Mouse (Mus musculus): ENCODE measurements around the gene Itga3. TPM values are rescaled to one million over a fixed set of nuclear protein-coding genes. Genes with fewer than 3 reads are reported as not detected.

The Itga3 gene
- polyA plus RNA-seq, 1 experiment from 2014 or later: 26.1 TPM

DNA sequence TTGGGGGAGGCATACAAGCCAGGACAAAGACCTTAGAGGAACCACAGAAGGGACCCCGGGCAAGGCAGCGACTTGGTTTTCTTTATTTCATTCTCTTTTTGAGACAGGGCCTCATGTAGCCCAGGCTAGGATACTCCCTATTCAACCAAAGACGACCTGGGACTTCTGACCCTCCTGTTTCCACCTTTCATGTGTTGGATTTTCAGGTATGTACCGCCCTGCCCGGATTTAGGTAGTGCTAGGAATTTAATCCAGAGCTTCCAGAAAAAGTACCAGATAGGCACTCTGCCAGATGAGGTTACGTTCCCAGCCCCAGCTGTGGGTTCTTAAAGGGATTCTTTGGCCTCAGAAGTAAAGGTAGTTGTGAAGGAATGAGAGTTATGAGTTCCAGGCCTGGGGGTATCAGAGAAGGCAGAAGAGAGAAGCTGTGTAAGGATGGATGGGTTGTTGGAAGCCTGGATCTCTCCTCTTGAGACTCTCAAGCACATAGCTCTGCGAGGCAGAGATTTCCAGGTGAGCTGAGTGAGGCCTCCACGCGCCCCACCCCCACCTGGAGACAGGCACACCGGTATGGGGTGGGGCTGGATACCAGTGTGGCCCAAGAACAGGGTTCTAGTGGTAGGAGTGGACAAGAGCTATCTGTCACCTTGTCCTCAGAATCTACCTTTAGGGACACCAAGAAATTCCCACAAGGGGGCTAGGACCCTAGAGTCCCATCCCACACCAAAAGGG, 7.2 kb downstream of the Itga3 start:
- Histone ChIP-seq H3K9me3 (replicated peaks; ENCODE audit: low read length) (no peaks in the 10 kb centered on the region), H3K4me2 (ENCODE audit: low read length) (no peak overlapping the region), H3K36me3 (ENCODE audit: insufficient read depth, low read length) (0 out of 2 replicates have a peak, but pooled peaks cover 12% of the 10 kb centered on the region), H3K9ac (ENCODE audit: low read depth, low read length) (no peak overlapping the region), H3K27me3 (ENCODE audit: insufficient read depth, low read length) (no peaks in the 10 kb centered on the region), H3K27ac (no peak overlapping the region), H3K4me1 (replicated peaks; ENCODE audit: insufficient read depth, low read length) (peaks cover 28% of the 10 kb centered on the region), H3K4me3 (replicated peaks; ENCODE audit: low read depth, low read length) (no peak overlapping the region)
- no peak for TF ChIP-seq CTCF (IDR thresholded peaks at IDR 0.05; ENCODE audit: low read depth)
- DNase-seq (ENCODE audit: low spot score) (no peak), ATAC-seq (replicated peaks; ENCODE audit: low FRiP score, low read depth) (no peak)
- WGBS: 90% methylated on average over 10 of the region's 10 CpGs

DNA sequence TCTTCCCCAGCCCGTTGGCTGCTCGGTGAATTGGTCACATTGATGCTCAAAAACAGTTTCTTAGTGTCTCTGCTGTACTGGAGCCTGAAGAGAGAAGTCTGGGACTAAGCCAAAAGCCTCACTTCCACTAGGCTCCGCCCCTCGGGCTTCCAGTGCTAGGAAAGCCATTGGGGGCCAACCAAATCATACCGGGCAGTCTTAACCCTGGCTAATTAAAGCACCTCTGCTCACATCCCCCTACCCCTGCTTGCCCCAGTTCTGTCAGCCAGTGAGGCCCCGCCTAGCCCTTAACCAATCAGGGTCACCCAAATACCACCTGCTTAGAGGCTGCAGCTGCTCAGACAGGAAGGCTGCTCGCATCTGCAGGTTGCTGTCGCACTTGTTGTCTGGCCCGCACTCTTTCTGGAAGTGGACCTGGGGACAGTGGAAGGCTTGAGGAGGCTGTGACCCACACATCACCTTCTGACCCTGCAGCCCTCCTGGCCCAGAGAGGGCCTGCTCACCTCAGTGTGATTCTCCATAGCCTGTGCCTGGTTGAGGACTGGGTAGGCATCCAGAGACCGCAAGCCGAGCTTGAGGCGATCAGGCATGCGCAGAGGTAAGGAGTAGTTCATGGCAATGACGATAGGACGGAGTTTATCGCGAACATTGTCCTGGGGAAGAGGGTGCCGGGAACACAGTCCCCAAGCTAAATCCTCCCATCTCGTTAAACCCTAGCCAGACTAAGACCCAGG, 19.7 kb downstream of the Itga3 start:
- no peak for TF ChIP-seq CTCF (IDR thresholded peaks at IDR 0.05; ENCODE audit: low read depth)
- Histone ChIP-seq H3K36me3 (ENCODE audit: insufficient read depth, low read length) (peaks cover 45% of the 10 kb centered on the region), H3K4me3 (replicated peaks; ENCODE audit: low read depth, low read length) (no peak overlapping the region), H3K9ac (ENCODE audit: low read depth, low read length) (no peak overlapping the region), H3K4me1 (replicated peaks; ENCODE audit: insufficient read depth, low read length) (no peaks in the 10 kb centered on the region), H3K27ac (no peak overlapping the region), H3K4me2 (ENCODE audit: low read length) (no peak overlapping the region), H3K27me3 (ENCODE audit: insufficient read depth, low read length) (no peaks in the 10 kb centered on the region), H3K9me3 (replicated peaks; ENCODE audit: low read length) (no peaks in the 10 kb centered on the region)
- WGBS: 47% methylated on average over 19 of the region's 19 CpGs
- ATAC-seq (replicated peaks; ENCODE audit: low FRiP score, low read depth) (peak; percentile 43; the same call in 1 of the 2 replicates), DNase-seq (ENCODE audit: low spot score) (no peak)

DNA sequence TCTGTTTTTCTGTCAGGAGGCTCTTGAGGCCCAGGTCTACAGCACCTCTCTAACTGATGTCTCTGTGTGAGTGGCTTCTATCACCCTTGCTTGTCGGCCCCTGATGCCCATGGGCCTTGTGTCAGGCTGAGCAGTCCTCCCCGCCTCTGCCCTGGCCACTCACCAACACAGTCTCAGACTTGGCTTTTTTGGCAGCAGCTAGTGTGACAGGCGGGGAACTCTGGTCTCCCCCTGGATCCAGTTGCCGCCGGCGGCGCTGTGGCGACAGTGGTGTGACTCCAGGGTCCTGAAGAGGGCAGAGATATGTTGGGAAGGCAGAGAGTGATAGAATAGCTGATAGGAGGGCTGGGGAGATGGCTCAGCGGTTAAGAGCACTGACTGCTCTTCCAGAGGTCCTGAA, 23.5 kb downstream of the Itga3 start:
- H3K4me3 ChIP-seq (replicated peaks; ENCODE audit: low read depth, low read length): no peak overlapping the region
- H3K4me2 ChIP-seq (ENCODE audit: low read length): no peak overlapping the region
- H3K27ac ChIP-seq: no peak overlapping the region
- H3K9me3 ChIP-seq (replicated peaks; ENCODE audit: low read length): no peaks in the 10 kb centered on the region
- H3K36me3 ChIP-seq (ENCODE audit: insufficient read depth, low read length): peaks cover 44% of the 10 kb centered on the region
- TF ChIP-seq CTCF (IDR thresholded peaks at IDR 0.05; ENCODE audit: low read depth): no peak
- no peak for DNase-seq (ENCODE audit: low spot score)
- WGBS: 85% methylated on average over 9 of the region's 9 CpGs
- ATAC-seq (replicated peaks; ENCODE audit: low FRiP score, low read depth): no peak
- H3K9ac ChIP-seq (ENCODE audit: low read depth, low read length): no peak overlapping the region
- H3K4me1 ChIP-seq (replicated peaks; ENCODE audit: insufficient read depth, low read length): no peaks in the 10 kb centered on the region
- no peaks in the 10 kb centered on the region for H3K27me3 ChIP-seq (ENCODE audit: insufficient read depth, low read length)

DNA sequence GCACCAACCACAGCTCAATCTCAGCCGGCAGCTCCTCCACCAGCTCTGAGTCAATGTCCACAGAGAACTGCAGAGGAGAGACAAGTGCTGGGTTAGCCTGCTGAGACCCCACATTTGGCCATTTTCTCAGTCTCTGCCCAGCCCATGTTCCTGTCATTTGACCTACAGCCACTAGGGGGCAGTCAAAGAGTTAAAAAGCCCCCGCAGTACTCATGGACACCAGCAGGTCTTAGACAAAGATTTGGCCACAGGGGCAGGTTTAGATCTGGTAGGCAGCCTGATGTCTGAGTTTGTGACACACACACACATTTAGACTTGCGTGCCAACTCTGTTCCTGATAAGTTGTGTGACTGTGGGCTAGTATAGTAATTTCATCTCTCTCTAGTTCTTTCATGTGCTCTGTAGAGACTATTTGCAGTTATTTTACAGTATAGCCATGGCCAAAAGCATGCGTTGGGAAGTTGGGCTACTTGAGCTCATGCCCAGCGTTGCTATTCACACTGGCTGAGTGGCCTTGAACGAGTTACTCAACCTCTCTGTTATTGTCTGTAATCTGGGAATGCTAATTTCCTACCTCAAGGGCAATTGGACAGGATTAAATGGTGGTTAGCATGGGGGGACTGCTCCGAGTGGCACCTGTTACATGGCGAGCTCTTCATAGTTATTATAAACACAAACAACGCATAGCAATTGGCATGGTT, 29.5 kb downstream of the Itga3 start:
- H3K9ac ChIP-seq (ENCODE audit: low read depth, low read length): no peak overlapping the region
- peak; percentile 92 for DNase-seq (ENCODE audit: low spot score)

DNA sequence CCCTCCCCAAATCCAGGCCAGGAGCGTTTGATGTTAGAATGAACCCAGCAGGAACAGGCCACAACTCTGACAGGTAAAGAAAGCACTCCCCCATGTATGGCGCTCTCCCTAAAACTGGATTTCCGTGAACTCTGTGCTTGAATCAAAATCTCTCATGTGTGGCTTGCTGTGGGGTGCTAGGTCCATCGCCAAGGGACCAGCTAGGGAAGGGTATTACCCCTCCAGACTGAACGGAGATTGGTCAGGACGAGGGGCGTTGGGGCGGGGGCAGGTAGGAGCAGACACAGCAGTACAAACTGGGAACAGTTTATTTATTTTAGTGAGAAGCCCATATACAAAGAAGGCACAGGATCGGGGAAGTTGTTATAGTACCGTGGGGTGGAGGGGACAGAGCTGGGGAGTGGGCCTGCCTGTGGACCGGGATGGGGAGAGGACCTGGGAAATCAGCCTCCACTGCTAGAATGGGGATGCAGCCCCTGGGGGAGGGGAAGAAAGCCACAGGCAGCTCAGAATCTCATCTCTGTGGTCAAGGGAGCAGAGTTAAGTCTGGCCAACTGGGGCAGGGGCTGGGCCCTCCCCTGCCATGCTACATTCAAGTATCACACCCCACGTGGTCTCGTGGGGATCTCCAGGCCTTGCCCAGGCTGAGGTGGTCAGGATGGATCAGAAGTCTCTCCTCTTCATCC, 32.3 kb downstream of the Itga3 start:
- Histone ChIP-seq H3K27me3 (ENCODE audit: insufficient read depth, low read length) (no peaks in the 10 kb centered on the region), H3K27ac (no peak overlapping the region), H3K9me3 (replicated peaks; ENCODE audit: low read length) (no peaks in the 10 kb centered on the region), H3K4me2 (ENCODE audit: low read length) (no peak overlapping the region), H3K36me3 (ENCODE audit: insufficient read depth, low read length) (no peaks in the 10 kb centered on the region), H3K4me1 (replicated peaks; ENCODE audit: insufficient read depth, low read length) (peaks cover 10% of the 10 kb centered on the region; the same call in 1 of the 2 replicates), H3K4me3 (replicated peaks; ENCODE audit: low read depth, low read length) (no peak overlapping the region), H3K9ac (ENCODE audit: low read depth, low read length) (no peak overlapping the region)
- ATAC-seq (replicated peaks; ENCODE audit: low FRiP score, low read depth) (no peak), DNase-seq (ENCODE audit: low spot score) (no peak)
- TF ChIP-seq CTCF (IDR thresholded peaks at IDR 0.05; ENCODE audit: low read depth): no peak
- 49% methylated on average over 13 of the region's 13 CpGs for WGBS

More for the DNA sequence above, 29.5 kb downstream of the Itga3 start:
- no peaks in the 10 kb centered on the region for H3K27me3 ChIP-seq (ENCODE audit: insufficient read depth, low read length)
- WGBS: 58% methylated on average over 9 of the region's 9 CpGs
- peak; percentile 98 for TF ChIP-seq CTCF (IDR thresholded peaks at IDR 0.05; ENCODE audit: low read depth)
- H3K9me3 ChIP-seq (replicated peaks; ENCODE audit: low read length): no peaks in the 10 kb centered on the region
- 0 out of 2 replicates have a peak, but pooled peaks cover 8% of the 10 kb centered on the region for H3K36me3 ChIP-seq (ENCODE audit: insufficient read depth, low read length)
- no peaks in the 10 kb centered on the region for H3K4me1 ChIP-seq (replicated peaks; ENCODE audit: insufficient read depth, low read length)
- no peak overlapping the region for H3K4me2 ChIP-seq (ENCODE audit: low read length)
- H3K27ac ChIP-seq: no peak overlapping the region
- H3K4me3 ChIP-seq (replicated peaks; ENCODE audit: low read depth, low read length): no peak overlapping the region
- ATAC-seq (replicated peaks; ENCODE audit: low FRiP score, low read depth): peak; percentile 27; the same call in 1 of the 2 replicates

DNA sequence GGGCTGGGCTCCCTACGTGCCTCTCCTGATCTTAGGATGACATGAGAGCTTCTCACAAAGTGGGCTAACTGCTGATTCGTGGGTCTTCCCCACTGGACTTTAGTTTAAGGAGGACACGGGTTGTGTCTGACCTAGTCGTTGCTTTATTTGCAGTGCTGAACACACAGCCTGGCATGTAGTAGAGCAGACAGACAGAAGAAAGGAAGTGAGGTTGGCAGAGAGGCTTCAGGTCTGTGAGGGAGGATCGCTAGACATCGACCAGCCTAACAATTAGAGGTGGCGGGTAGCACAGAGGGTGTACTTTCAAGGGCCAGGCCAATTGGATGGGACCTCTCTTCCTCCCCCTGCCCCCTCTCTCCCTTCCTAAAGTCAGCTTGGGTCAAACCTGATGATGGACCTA, 33.0 kb downstream of the Itga3 start:
- Histone ChIP-seq H3K9ac (ENCODE audit: low read depth, low read length) (no peak overlapping the region), H3K4me1 (replicated peaks; ENCODE audit: insufficient read depth, low read length) (peaks cover 13% of the 10 kb centered on the region; the same call in 1 of the 2 replicates), H3K27ac (no peak overlapping the region), H3K36me3 (ENCODE audit: insufficient read depth, low read length) (no peaks in the 10 kb centered on the region), H3K27me3 (ENCODE audit: insufficient read depth, low read length) (no peaks in the 10 kb centered on the region), H3K9me3 (replicated peaks; ENCODE audit: low read length) (no peaks in the 10 kb centered on the region), H3K4me2 (ENCODE audit: low read length) (no peak overlapping the region), H3K4me3 (replicated peaks; ENCODE audit: low read depth, low read length) (no peak overlapping the region)
- 52% methylated on average over 7 of the region's 7 CpGs for WGBS
- ATAC-seq (replicated peaks; ENCODE audit: low FRiP score, low read depth): no peak
- no peak for DNase-seq (ENCODE audit: low spot score)
- no peak for TF ChIP-seq CTCF (IDR thresholded peaks at IDR 0.05; ENCODE audit: low read depth)
